Mouse (Mus musculus) G1E (cell line): ENCODE measurements around the gene Caml.

Experiments
- CTCF ChIP-seq: IDR thresholded peaks from 2 replicates; pipeline ENCODE4 v1.5.1; 2012; ENCODE audit warnings: low read depth, low read length, inconsistent platforms, mixed read lengths
- GATA1 ChIP-seq: IDR thresholded peaks from 2 replicates; pipeline ENCODE4 v1.6.1; 2012; ENCODE audit warnings: borderline replicate concordance, low read length, inconsistent platforms, mixed read lengths
- GATA2 ChIP-seq: IDR thresholded peaks from 2 replicates; pipeline ENCODE4 v1.6.1; 2012; ENCODE audit warnings: low read depth, low read length, inconsistent platforms, borderline replicate concordance
- POLR2AphosphoS5 ChIP-seq: IDR thresholded peaks from 2 replicates; pipeline ENCODE4 v1.6.1; 2012; ENCODE audit warnings: low read depth, low read length, inconsistent platforms; ENCODE audit not compliant: insufficient replicate concordance
- TAL1 ChIP-seq: conservative IDR thresholded peaks from 2 replicates; pipeline ENCODE4 v1.6.1; 2012; ENCODE audit warnings: low read depth, low read length, inconsistent platforms, mixed read lengths

GRCm38 (mm10) chr13:55593254-55593747 lies 29.5 kb upstream of the Caml start:
- TF ChIP-seq CTCF (no peak), TAL1 (no peak), GATA1 (no peak), POLR2AphosphoS5 (no peak), GATA2 (no peak)
